Mouse (Mus musculus) limb, embryonic 15.5 days (tissue): ENCODE measurements around the gene Morc1. TPM values are rescaled to one million over a fixed set of nuclear protein-coding genes. Genes with fewer than 3 reads are reported as not detected.

Source experiments
- ATAC-seq: fragments of 200-750 bp; cut with Nextera tagmentation; 2 replicates; pipeline ENCODE4 v1.8.0; 2017; ENCODE audit warnings: low read depth, moderate TSS enrichment; ENCODE audit not compliant: insufficient number of reproducible peaks, low FRiP score, low TSS enrichment
- H3K27ac ChIP-seq: fragments of 300-500 bp; sonication (generic); 2 replicates; pipeline ENCODE4 v1.5.1; 2015; ENCODE audit warnings: moderate library complexity, mild to moderate bottlenecking, inconsistent platforms
- H3K27me3 ChIP-seq: fragments of 300-500 bp; sonication (generic); 2 replicates; pipeline ENCODE4 v1.6.1; 2015; ENCODE audit warnings: inconsistent platforms
- H3K36me3 ChIP-seq: fragments of 300-500 bp; sonication (generic); 2 replicates; pipeline ENCODE4 v1.6.1; 2015; ENCODE audit warnings: inconsistent platforms
- H3K4me1 ChIP-seq: fragments of 300-500 bp; sonication (generic); 2 replicates; pipeline ENCODE4 v1.6.1; 2015; ENCODE audit warnings: inconsistent platforms
- H3K4me2 ChIP-seq: fragments of 300-500 bp; sonication (generic); 2 replicates; pipeline ENCODE4 v1.6.1; 2015; ENCODE audit warnings: mild to moderate bottlenecking, inconsistent platforms
- H3K4me3 ChIP-seq: fragments of 300-500 bp; sonication (generic); 2 replicates; pipeline ENCODE4 v1.5.1; 2015; ENCODE audit warnings: mild to moderate bottlenecking, inconsistent platforms
- H3K9ac ChIP-seq: fragments of 300-500 bp; sonication (generic); 2 replicates; pipeline ENCODE4 v1.6.1; 2015; ENCODE audit warnings: inconsistent platforms
- H3K9me3 ChIP-seq: fragments of 300-500 bp; sonication (generic); 2 replicates; pipeline ENCODE4 v1.6.1; 2016; ENCODE audit warnings: inconsistent platforms
- WGBS: fragments of 180-500 bp; shearing (Covaris S2); methylation state at CpG from one replicate; pipeline ENCODE4 v1.1.7; 2015; 5-methylcytosine and 5-hydroxymethylcytosine counted together
- polyA plus RNA-seq: library from polyadenylated mRNA; unstranded; fragments of >200 nt; fragmentation: Nextera tagmentation; extraction: Ambion mirVana; gene quantifications from 2 replicates; pipeline ENCODE4 v1.2.1, GENCODE M21; 2015

Gene Morc1
- polyA plus RNA-seq, 1 experiment from 2014 or later: 0.18 TPM

DNA sequence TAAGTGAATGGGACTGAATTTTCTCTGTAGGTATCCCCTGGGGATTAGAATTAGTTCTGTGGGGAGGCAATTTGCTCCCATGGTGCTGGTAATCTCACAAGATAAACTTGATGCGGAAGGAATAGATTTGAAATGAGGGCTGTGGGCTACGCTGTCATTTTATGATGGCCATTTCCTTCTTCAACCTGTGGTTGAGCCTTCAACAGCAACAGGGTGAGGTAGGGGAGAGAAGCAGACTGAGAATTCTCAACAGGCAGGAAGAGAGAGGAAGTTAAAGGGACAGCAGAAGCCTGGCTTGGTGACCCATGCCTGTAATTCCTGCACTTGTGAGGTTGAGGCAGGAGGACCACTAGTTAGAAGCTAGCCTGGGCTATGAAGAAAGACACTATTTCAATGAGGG is 12.0 kb upstream of the Morc1 start:
- ATAC-seq: no peak

DNA sequence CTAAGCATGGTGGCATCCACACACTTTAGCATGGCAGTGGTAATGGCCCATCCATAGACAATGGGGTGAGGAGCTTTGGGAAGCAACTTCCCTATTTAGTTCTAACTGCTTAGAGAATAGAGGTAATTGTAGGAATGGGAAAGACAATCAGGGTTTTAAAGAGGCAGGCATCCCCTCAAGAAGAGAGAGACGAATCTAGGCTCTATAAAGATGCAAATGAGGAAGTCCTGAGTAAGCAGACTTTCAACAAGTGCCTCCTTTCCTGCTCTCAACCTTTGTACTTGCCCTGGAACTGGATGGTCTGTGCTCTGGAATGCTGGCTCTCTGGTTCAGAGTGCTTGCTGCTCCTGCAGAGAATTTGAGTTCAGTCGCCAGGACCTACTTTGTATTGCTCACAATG is 8.5 kb upstream of the Morc1 start:
- H3K4me2 ChIP-seq: no peak overlapping the region
- no peak overlapping the region for H3K9ac ChIP-seq
- H3K36me3 ChIP-seq: no peaks in the 10 kb centered on the region
- WGBS: 30% methylated on average over 2 of the region's 2 CpGs
- H3K9me3 ChIP-seq: no peaks in the 10 kb centered on the region
- no peak overlapping the region for H3K4me3 ChIP-seq
- ATAC-seq: no peak
- no peak overlapping the region for H3K27ac ChIP-seq
- H3K27me3 ChIP-seq: no peaks in the 10 kb centered on the region
- H3K4me1 ChIP-seq: no peaks in the 10 kb centered on the region

More for the DNA sequence above, 12.0 kb upstream of the Morc1 start:
- Histone ChIP-seq H3K4me2 (no peak overlapping the region), H3K36me3 (no peaks in the 10 kb centered on the region), H3K4me1 (no peaks in the 10 kb centered on the region), H3K9ac (no peak overlapping the region), H3K27me3 (no peaks in the 10 kb centered on the region), H3K9me3 (no peaks in the 10 kb centered on the region), H3K27ac (no peak overlapping the region), H3K4me3 (no peak overlapping the region)
- 55% methylated on average over 2 of the region's 2 CpGs for WGBS

GRCm38 (mm10) chr16:48424069-48424468 is 7.0 kb upstream of the Morc1 start:
- 84% methylated on average over 4 of the region's 4 CpGs for WGBS
- no peak overlapping the region for H3K9ac ChIP-seq
- no peak for ATAC-seq

GRCm38 (mm10) chr16:48429427-48429826 is 1.6 kb upstream of the Morc1 start:
- 38% methylated on average over 1 of the region's 1 CpGs for WGBS
- no peaks in the 10 kb centered on the region for H3K4me1 ChIP-seq
- H3K4me2 ChIP-seq: no peak overlapping the region
- no peak overlapping the region for H3K4me3 ChIP-seq
- H3K9ac ChIP-seq: no peak overlapping the region
- ATAC-seq: no peak
- H3K27ac ChIP-seq: no peak overlapping the region
- H3K27me3 ChIP-seq: no peaks in the 10 kb centered on the region
- no peaks in the 10 kb centered on the region for H3K9me3 ChIP-seq
- H3K36me3 ChIP-seq: no peaks in the 10 kb centered on the region

More at GRCm38 (mm10) chr16:48424069-48424468, 7.0 kb upstream of the Morc1 start:
- H3K27ac ChIP-seq: no peak overlapping the region
- H3K4me2 ChIP-seq: no peak overlapping the region
- H3K36me3 ChIP-seq: no peaks in the 10 kb centered on the region
- no peak overlapping the region for H3K4me3 ChIP-seq
- no peaks in the 10 kb centered on the region for H3K27me3 ChIP-seq
- no peaks in the 10 kb centered on the region for H3K9me3 ChIP-seq
- no peaks in the 10 kb centered on the region for H3K4me1 ChIP-seq

DNA sequence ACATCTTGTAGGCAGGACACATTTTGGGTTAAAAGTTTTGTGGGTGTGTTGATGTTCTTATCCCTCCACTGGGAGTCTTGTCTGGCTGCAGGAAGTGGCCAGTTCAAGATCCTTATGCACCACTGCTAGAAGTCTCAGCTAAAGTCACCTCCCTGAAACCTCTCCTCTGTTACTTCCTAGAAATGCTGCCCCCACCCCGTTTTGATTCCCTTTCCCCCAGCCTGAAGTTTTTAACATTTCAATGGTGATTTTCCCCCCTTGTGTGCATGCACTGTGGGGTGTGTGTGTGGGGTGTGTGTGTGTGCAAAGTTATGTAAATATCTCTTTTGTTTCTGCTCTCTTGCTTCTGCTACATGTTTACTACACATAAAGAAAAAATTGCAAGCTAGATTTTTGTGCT is 4.4 kb downstream of the Morc1 start:
- Histone ChIP-seq H3K9me3 (no peaks in the 10 kb centered on the region), H3K27me3 (no peaks in the 10 kb centered on the region), H3K36me3 (no peaks in the 10 kb centered on the region), H3K4me1 (no peaks in the 10 kb centered on the region), H3K27ac (no peak overlapping the region), H3K4me3 (no peak overlapping the region), H3K4me2 (no peak overlapping the region), H3K9ac (no peak overlapping the region)
- ATAC-seq: no peak
- 26% methylated on average over 1 of the region's 1 CpGs for WGBS

DNA sequence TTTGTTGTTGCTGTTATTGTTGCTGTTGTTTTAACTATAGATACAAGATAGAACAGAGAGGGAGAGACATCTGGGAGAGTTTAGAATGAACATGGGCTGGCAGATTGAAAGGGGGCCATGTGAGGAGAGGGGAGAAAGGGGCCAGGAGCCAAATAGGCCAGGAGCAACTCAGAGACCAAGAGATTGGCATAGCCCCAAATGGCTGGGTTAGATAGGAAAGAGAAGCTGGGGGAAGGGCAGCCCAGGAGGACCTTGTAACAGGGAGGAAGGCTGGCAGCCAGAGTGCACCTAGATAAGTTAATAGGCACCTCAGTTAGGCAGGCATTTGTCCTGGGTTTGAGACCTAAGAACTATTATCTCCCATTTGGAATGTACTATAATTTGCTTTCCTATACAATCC is 6.4 kb downstream of the Morc1 start:
- Histone ChIP-seq H3K27me3 (no peaks in the 10 kb centered on the region), H3K4me1 (no peaks in the 10 kb centered on the region), H3K9me3 (no peaks in the 10 kb centered on the region), H3K36me3 (no peaks in the 10 kb centered on the region), H3K27ac (no peak overlapping the region), H3K4me2 (no peak overlapping the region), H3K4me3 (no peak overlapping the region), H3K9ac (no peak overlapping the region)
- ATAC-seq: no peak

GRCm38 (mm10) chr16:48444589-48444988 is 13.6 kb downstream of the Morc1 start:
- no peak overlapping the region for H3K4me2 ChIP-seq
- H3K27me3 ChIP-seq: no peaks in the 10 kb centered on the region
- no peak for ATAC-seq
- H3K9ac ChIP-seq: no peak overlapping the region
- no peaks in the 10 kb centered on the region for H3K36me3 ChIP-seq
- no peaks in the 10 kb centered on the region for H3K4me1 ChIP-seq
- H3K4me3 ChIP-seq: no peak overlapping the region
- H3K9me3 ChIP-seq: no peaks in the 10 kb centered on the region
- WGBS: 94% methylated on average over 5 of the region's 5 CpGs
- no peak overlapping the region for H3K27ac ChIP-seq

- Histone ChIP-seq H3K4me2 (no peak overlapping the region), H3K27me3 (no peaks in the 10 kb centered on the region), H3K36me3 (no peaks in the 10 kb centered on the region), H3K27ac (no peak overlapping the region), H3K9ac (no peak overlapping the region), H3K4me3 (no peak overlapping the region), H3K4me1 (no peaks in the 10 kb centered on the region), H3K9me3 (no peaks in the 10 kb centered on the region)
- no peak for ATAC-seq
- 57% methylated on average over 8 of the region's 8 CpGs for WGBS
These were observed 15.3 kb downstream of the Morc1 start for GRCm38 (mm10) chr16:48446161-48446925.

- no peak overlapping the region for H3K27ac ChIP-seq
- no peak overlapping the region for H3K9ac ChIP-seq
- no peak for ATAC-seq
- no peaks in the 10 kb centered on the region for H3K4me1 ChIP-seq
- no peak overlapping the region for H3K4me3 ChIP-seq
- H3K36me3 ChIP-seq: no peaks in the 10 kb centered on the region
- WGBS: 42% methylated on average over 3 of the region's 3 CpGs
- no peak overlapping the region for H3K4me2 ChIP-seq
- no peaks in the 10 kb centered on the region for H3K9me3 ChIP-seq
- no peaks in the 10 kb centered on the region for H3K27me3 ChIP-seq
These were observed 22.2 kb downstream of the Morc1 start for GRCm38 (mm10) chr16:48453264-48453663.

GRCm38 (mm10) chr16:48473396-48473795 is 42.4 kb downstream of the Morc1 start:
- H3K4me3 ChIP-seq: no peak overlapping the region
- no peaks in the 10 kb centered on the region for H3K36me3 ChIP-seq
- H3K27me3 ChIP-seq: no peaks in the 10 kb centered on the region
- H3K9ac ChIP-seq: no peak overlapping the region
- ATAC-seq: no peak
- no peak overlapping the region for H3K27ac ChIP-seq
- no peaks in the 10 kb centered on the region for H3K4me1 ChIP-seq
- WGBS: 81% methylated on average over 10 of the region's 10 CpGs
- no peaks in the 10 kb centered on the region for H3K9me3 ChIP-seq
- no peak overlapping the region for H3K4me2 ChIP-seq

GRCm38 (mm10) chr16:48474896-48475802 is 44.1 kb downstream of the Morc1 start:
- no peak for ATAC-seq
- H3K9me3 ChIP-seq: no peaks in the 10 kb centered on the region

DNA sequence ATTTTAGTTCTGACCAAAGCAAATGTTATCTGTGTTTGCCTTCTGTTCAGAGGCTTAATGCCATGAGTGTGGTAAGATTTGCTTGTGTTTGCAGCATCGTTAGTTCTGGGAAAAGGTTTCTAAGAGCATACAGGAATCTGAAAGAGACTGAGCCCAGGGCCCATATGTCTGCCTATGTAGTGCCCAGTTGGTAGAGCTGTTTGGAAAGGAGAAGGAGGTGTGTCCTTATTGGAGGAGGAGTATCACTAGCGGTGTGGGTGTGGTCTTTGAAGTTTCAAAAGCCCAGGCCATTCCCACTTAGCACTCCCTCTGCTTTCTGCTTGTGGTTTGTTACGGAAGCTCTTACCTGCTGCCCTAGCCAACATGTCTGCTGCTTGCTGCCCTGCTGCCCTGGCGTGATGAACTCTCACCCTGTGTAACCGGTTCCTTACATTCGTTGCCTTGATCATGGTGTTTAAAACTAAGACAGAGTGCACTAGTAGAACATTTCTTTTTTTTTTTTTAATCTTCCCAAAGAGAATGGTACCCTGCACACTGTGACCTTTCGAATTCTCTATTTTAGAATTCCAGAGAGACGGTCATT is 48.3 kb downstream of the Morc1 start:
- no peak for ATAC-seq

More at GRCm38 (mm10) chr16:48474896-48475802, 44.1 kb downstream of the Morc1 start:
- Histone ChIP-seq H3K27ac (no peak overlapping the region), H3K4me2 (no peak overlapping the region), H3K4me3 (no peak overlapping the region), H3K36me3 (no peaks in the 10 kb centered on the region), H3K9ac (no peak overlapping the region), H3K4me1 (no peaks in the 10 kb centered on the region), H3K27me3 (no peaks in the 10 kb centered on the region)
- WGBS: 58% methylated on average over 4 of the region's 4 CpGs

More for the DNA sequence above, 48.3 kb downstream of the Morc1 start:
- WGBS: 72% methylated on average over 8 of the region's 8 CpGs
- Histone ChIP-seq H3K4me3 (no peak overlapping the region), H3K4me2 (no peak overlapping the region), H3K4me1 (no peaks in the 10 kb centered on the region), H3K36me3 (no peaks in the 10 kb centered on the region), H3K9me3 (no peaks in the 10 kb centered on the region), H3K27me3 (no peaks in the 10 kb centered on the region), H3K27ac (no peak overlapping the region), H3K9ac (no peak overlapping the region)
